Mouse (Mus musculus): ENCODE results near the gene Sult6b1.

Gene Sult6b1

GRCm38 (mm10) chr17:78906892-78907291 is at the start of gene Sult6b1:
Gene Sult6b1 (minus strand): TSS chr17:78906992.
- no peak for DNase-seq

GRCm38 (mm10) chr17:78953240-78953639 is 46.4 kb upstream of the Sult6b1 start:
- DNase-seq = no peak

- DNase-seq = no peak
These were observed 45.3 kb upstream of the Sult6b1 start for GRCm38 (mm10) chr17:78952070-78952469.

GRCm38 (mm10) chr17:78951225-78951624 is 44.4 kb upstream of the Sult6b1 start:
- DNase-seq = no peak

- no peak for DNase-seq
These were observed 35.8 kb upstream of the Sult6b1 start for GRCm38 (mm10) chr17:78942579-78942978.

GRCm38 (mm10) chr17:78938927-78939326 is 32.1 kb upstream of the Sult6b1 start:
- DNase-seq = no peak

- no peak for DNase-seq
These were observed 30.5 kb upstream of the Sult6b1 start for GRCm38 (mm10) chr17:78937229-78937853.

GRCm38 (mm10) chr17:78936466-78937228 is 29.9 kb upstream of the Sult6b1 start, which contains the start of the genes Cebpz and Ndufaf7:
Gene Cebpz (minus strand): TSS chr17:78937066.
Gene Ndufaf7 (plus strand): TSS chr17:78937136.
- peak; percentile 98 for DNase-seq

- no peak for DNase-seq
These were observed 29.1 kb upstream of the Sult6b1 start for GRCm38 (mm10) chr17:78935857-78936256.

- no peak for DNase-seq
These were observed 10.9 kb upstream of the Sult6b1 start for GRCm38 (mm10) chr17:78917696-78918095.

- no peak for DNase-seq
These were observed 10.1 kb upstream of the Sult6b1 start for GRCm38 (mm10) chr17:78916899-78917298.

GRCm38 (mm10) chr17:78916369-78916813 is 9.6 kb upstream of the Sult6b1 start, which contains the start of gene Cebpzos:
Gene Cebpzos (plus strand): TSS chr17:78916500.
- peak; percentile 94 for DNase-seq

GRCm38 (mm10) chr17:78915772-78916171 is 9.0 kb upstream of the Sult6b1 start:
- DNase-seq = no peak

- DNase-seq = no peak
These were observed 7.1 kb upstream of the Sult6b1 start for GRCm38 (mm10) chr17:78913921-78914320.

- peak; percentile 40 for DNase-seq
These were observed 6.1 kb upstream of the Sult6b1 start for GRCm38 (mm10) chr17:78912861-78913281.

GRCm38 (mm10) chr17:78909374-78909773 is 2.6 kb upstream of the Sult6b1 start:
- DNase-seq = no peak

GRCm38 (mm10) chr17:78903158-78903557 is 3.6 kb downstream of the Sult6b1 start:
- no peak for DNase-seq

GRCm38 (mm10) chr17:78895394-78895793 is 11.4 kb downstream of the Sult6b1 start:
- no peak for DNase-seq

- no peak for DNase-seq
These were observed 11.8 kb downstream of the Sult6b1 start for GRCm38 (mm10) chr17:78894991-78895390.

- DNase-seq = no peak
These were observed 15.8 kb downstream of the Sult6b1 start for GRCm38 (mm10) chr17:78891020-78891419.

GRCm38 (mm10) chr17:78889184-78889583 is 17.6 kb downstream of the Sult6b1 start:
- DNase-seq = peak; percentile 29

- DNase-seq = no peak
These were observed 18.2 kb downstream of the Sult6b1 start for GRCm38 (mm10) chr17:78888554-78888953.

- DNase-seq = no peak
These were observed 21.3 kb downstream of the Sult6b1 start for GRCm38 (mm10) chr17:78885286-78886065.
